Mouse (Mus musculus): Measurements from ENCODE around the gene Mark3. TPM values are rescaled to one million over a fixed set of nuclear protein-coding genes. Genes with fewer than 3 reads are reported as not detected.

The Mark3 gene
- polyA plus RNA-seq, 1 experiment from 2014 or later = 70.5 TPM

GRCm38 (mm10) chr12:111608015-111608414, 33.7 kb downstream of the Mark3 start:
- Histone ChIP-seq H3K9me3 (replicated peaks; ENCODE audit: control insufficient read depth, low read length) (no peaks in the 10 kb centered on the region), H3K36me3 (replicated peaks; ENCODE audit: control insufficient read depth, insufficient read depth, low read depth, low read length) (peaks cover 5% of the 10 kb centered on the region; the same call in 1 of the 2 replicates), H3K4me2 (ENCODE audit: low read depth, low read length) (no peak overlapping the region), H3K27ac (replicated peaks; ENCODE audit: low read depth, low read length) (no peak overlapping the region), H3K9ac (replicated peaks; ENCODE audit: low read length) (no peak overlapping the region), H3K27me3 (ENCODE audit: control insufficient read depth, insufficient read depth, low read length) (no peaks in the 10 kb centered on the region), H3K4me1 (ENCODE audit: control insufficient read depth, insufficient read depth, low read length) (no peaks in the 10 kb centered on the region), H3K4me3 (ENCODE audit: low read depth, low read length) (no peak overlapping the region)
- ATAC-seq (replicated peaks; ENCODE audit: insufficient number of reproducible peaks, low FRiP score, low TSS enrichment, low read depth) = no peak
- 53% methylated on average over 5 of the region's 5 CpGs for WGBS
- DNase-seq (ENCODE audit: low spot score) = no peak

- ATAC-seq (replicated peaks; ENCODE audit: insufficient number of reproducible peaks, low FRiP score, low TSS enrichment, low read depth) (no peak), DNase-seq (ENCODE audit: low spot score) (no peak)
- Histone ChIP-seq H3K27me3 (ENCODE audit: control insufficient read depth, insufficient read depth, low read length) (no peaks in the 10 kb centered on the region), H3K4me2 (ENCODE audit: low read depth, low read length) (no peak overlapping the region), H3K4me1 (ENCODE audit: control insufficient read depth, insufficient read depth, low read length) (no peaks in the 10 kb centered on the region), H3K27ac (replicated peaks; ENCODE audit: low read depth, low read length) (no peak overlapping the region), H3K9ac (replicated peaks; ENCODE audit: low read length) (no peak overlapping the region), H3K9me3 (replicated peaks; ENCODE audit: control insufficient read depth, low read length) (no peaks in the 10 kb centered on the region), H3K36me3 (replicated peaks; ENCODE audit: control insufficient read depth, insufficient read depth, low read depth, low read length) (peaks cover 3% of the 10 kb centered on the region; the same call in 1 of the 2 replicates), H3K4me3 (ENCODE audit: low read depth, low read length) (no peak overlapping the region)
- WGBS = 91% methylated on average over 5 of the region's 5 CpGs
Measured at GRCm38 (mm10) chr12:111614475-111615141, 40.3 kb downstream of the Mark3 start.

GRCm38 (mm10) chr12:111618266-111618665, 43.9 kb downstream of the Mark3 start:
- Histone ChIP-seq H3K27ac (replicated peaks; ENCODE audit: low read depth, low read length) (no peak overlapping the region), H3K9ac (replicated peaks; ENCODE audit: low read length) (no peak overlapping the region), H3K27me3 (ENCODE audit: control insufficient read depth, insufficient read depth, low read length) (no peaks in the 10 kb centered on the region), H3K4me2 (ENCODE audit: low read depth, low read length) (no peak overlapping the region), H3K4me3 (ENCODE audit: low read depth, low read length) (no peak overlapping the region), H3K36me3 (replicated peaks; ENCODE audit: control insufficient read depth, insufficient read depth, low read depth, low read length) (no peaks in the 10 kb centered on the region; the same call in none of the 2 replicates), H3K9me3 (replicated peaks; ENCODE audit: control insufficient read depth, low read length) (no peaks in the 10 kb centered on the region), H3K4me1 (ENCODE audit: control insufficient read depth, insufficient read depth, low read length) (no peaks in the 10 kb centered on the region)
- 91% methylated on average over 7 of the region's 7 CpGs for WGBS
- DNase-seq (ENCODE audit: low spot score) (no peak), ATAC-seq (replicated peaks; ENCODE audit: insufficient number of reproducible peaks, low FRiP score, low TSS enrichment, low read depth) (no peak)

- H3K4me2 ChIP-seq (ENCODE audit: low read depth, low read length) = no peak overlapping the region
- H3K27me3 ChIP-seq (ENCODE audit: control insufficient read depth, insufficient read depth, low read length) = no peaks in the 10 kb centered on the region
- no peak overlapping the region for H3K9ac ChIP-seq (replicated peaks; ENCODE audit: low read length)
- ATAC-seq (replicated peaks; ENCODE audit: insufficient number of reproducible peaks, low FRiP score, low TSS enrichment, low read depth) = no peak
- DNase-seq (ENCODE audit: low spot score) = peak; percentile 78
- H3K9me3 ChIP-seq (replicated peaks; ENCODE audit: control insufficient read depth, low read length) = no peaks in the 10 kb centered on the region
- H3K4me1 ChIP-seq (ENCODE audit: control insufficient read depth, insufficient read depth, low read length) = no peaks in the 10 kb centered on the region
- H3K36me3 ChIP-seq (replicated peaks; ENCODE audit: control insufficient read depth, insufficient read depth, low read depth, low read length) = peaks cover 11% of the 10 kb centered on the region
- no peak overlapping the region for H3K4me3 ChIP-seq (ENCODE audit: low read depth, low read length)
- H3K27ac ChIP-seq (replicated peaks; ENCODE audit: low read depth, low read length) = no peak overlapping the region
- WGBS = 50% methylated on average over 6 of the region's 6 CpGs
Measured at GRCm38 (mm10) chr12:111648061-111648645, 73.8 kb downstream of the Mark3 start.

- H3K9me3 ChIP-seq (replicated peaks; ENCODE audit: control insufficient read depth, low read length) = no peaks in the 10 kb centered on the region
- H3K4me1 ChIP-seq (ENCODE audit: control insufficient read depth, insufficient read depth, low read length) = no peaks in the 10 kb centered on the region
- H3K4me3 ChIP-seq (ENCODE audit: low read depth, low read length) = no peak overlapping the region
- no peaks in the 10 kb centered on the region for H3K27me3 ChIP-seq (ENCODE audit: control insufficient read depth, insufficient read depth, low read length)
- no peak overlapping the region for H3K4me2 ChIP-seq (ENCODE audit: low read depth, low read length)
- H3K36me3 ChIP-seq (replicated peaks; ENCODE audit: control insufficient read depth, insufficient read depth, low read depth, low read length) = peaks cover 3% of the 10 kb centered on the region
- 85% methylated on average over 3 of the region's 3 CpGs for WGBS
- H3K27ac ChIP-seq (replicated peaks; ENCODE audit: low read depth, low read length) = no peak overlapping the region
- no peak for DNase-seq (ENCODE audit: low spot score)
- no peak for ATAC-seq (replicated peaks; ENCODE audit: insufficient number of reproducible peaks, low FRiP score, low TSS enrichment, low read depth)
- no peak overlapping the region for H3K9ac ChIP-seq (replicated peaks; ENCODE audit: low read length)
Measured at GRCm38 (mm10) chr12:111652953-111653352, 78.6 kb downstream of the Mark3 start.

GRCm38 (mm10) chr12:111653434-111653833, 79.1 kb downstream of the Mark3 start:
- ATAC-seq (replicated peaks; ENCODE audit: insufficient number of reproducible peaks, low FRiP score, low TSS enrichment, low read depth) (no peak), DNase-seq (ENCODE audit: low spot score) (peak; percentile 70)
- peaks cover 3% of the 10 kb centered on the region for H3K36me3 ChIP-seq (replicated peaks; ENCODE audit: control insufficient read depth, insufficient read depth, low read depth, low read length)
- H3K4me2 ChIP-seq (ENCODE audit: low read depth, low read length) = no peak overlapping the region
- no peaks in the 10 kb centered on the region for H3K27me3 ChIP-seq (ENCODE audit: control insufficient read depth, insufficient read depth, low read length)
- H3K9ac ChIP-seq (replicated peaks; ENCODE audit: low read length) = no peak overlapping the region
- H3K4me3 ChIP-seq (ENCODE audit: low read depth, low read length) = no peak overlapping the region
- H3K4me1 ChIP-seq (ENCODE audit: control insufficient read depth, insufficient read depth, low read length) = no peaks in the 10 kb centered on the region
- no peaks in the 10 kb centered on the region for H3K9me3 ChIP-seq (replicated peaks; ENCODE audit: control insufficient read depth, low read length)
- H3K27ac ChIP-seq (replicated peaks; ENCODE audit: low read depth, low read length) = no peak overlapping the region
- 53% methylated on average over 3 of the region's 3 CpGs for WGBS

- ATAC-seq (replicated peaks; ENCODE audit: insufficient number of reproducible peaks, low FRiP score, low TSS enrichment, low read depth) (no peak), DNase-seq (ENCODE audit: low spot score) (no peak)
- Histone ChIP-seq H3K4me3 (ENCODE audit: low read depth, low read length) (no peak overlapping the region), H3K27me3 (ENCODE audit: control insufficient read depth, insufficient read depth, low read length) (no peaks in the 10 kb centered on the region), H3K27ac (replicated peaks; ENCODE audit: low read depth, low read length) (no peak overlapping the region), H3K36me3 (replicated peaks; ENCODE audit: control insufficient read depth, insufficient read depth, low read depth, low read length) (no peaks in the 10 kb centered on the region; the same call in 1 of the 2 replicates), H3K4me1 (ENCODE audit: control insufficient read depth, insufficient read depth, low read length) (no peaks in the 10 kb centered on the region), H3K4me2 (ENCODE audit: low read depth, low read length) (no peak overlapping the region), H3K9me3 (replicated peaks; ENCODE audit: control insufficient read depth, low read length) (no peaks in the 10 kb centered on the region), H3K9ac (replicated peaks; ENCODE audit: low read length) (no peak overlapping the region)
- 95% methylated on average over 11 of the region's 11 CpGs for WGBS
Measured at GRCm38 (mm10) chr12:111655695-111656094, 81.4 kb downstream of the Mark3 start.

- 96% methylated on average over 4 of the region's 4 CpGs for WGBS
- H3K4me3 ChIP-seq (ENCODE audit: low read depth, low read length) = no peak overlapping the region
- DNase-seq (ENCODE audit: low spot score) (no peak), ATAC-seq (replicated peaks; ENCODE audit: insufficient number of reproducible peaks, low FRiP score, low TSS enrichment, low read depth) (no peak)
- H3K9ac ChIP-seq (replicated peaks; ENCODE audit: low read length) = no peak overlapping the region
- H3K27me3 ChIP-seq (ENCODE audit: control insufficient read depth, insufficient read depth, low read length) = no peaks in the 10 kb centered on the region
- H3K4me2 ChIP-seq (ENCODE audit: low read depth, low read length) = no peak overlapping the region
- no peaks in the 10 kb centered on the region; the same call in 1 of the 2 replicates for H3K36me3 ChIP-seq (replicated peaks; ENCODE audit: control insufficient read depth, insufficient read depth, low read depth, low read length)
- no peak overlapping the region for H3K27ac ChIP-seq (replicated peaks; ENCODE audit: low read depth, low read length)
- H3K4me1 ChIP-seq (ENCODE audit: control insufficient read depth, insufficient read depth, low read length) = no peaks in the 10 kb centered on the region
- H3K9me3 ChIP-seq (replicated peaks; ENCODE audit: control insufficient read depth, low read length) = no peaks in the 10 kb centered on the region
Measured at GRCm38 (mm10) chr12:111659331-111659730, 85.0 kb downstream of the Mark3 start.
